Mouse (Mus musculus) embryo, embryonic 11.5 days (tissue): ENCODE measurements around the gene Pcbp3.

Experiments used
- DNase-seq: peaks from one replicate; pipeline ENCODE4 v3.0.0-alpha.2; 2012; ENCODE audit warnings: low read depth, low spot score

Gene Pcbp3

DNA sequence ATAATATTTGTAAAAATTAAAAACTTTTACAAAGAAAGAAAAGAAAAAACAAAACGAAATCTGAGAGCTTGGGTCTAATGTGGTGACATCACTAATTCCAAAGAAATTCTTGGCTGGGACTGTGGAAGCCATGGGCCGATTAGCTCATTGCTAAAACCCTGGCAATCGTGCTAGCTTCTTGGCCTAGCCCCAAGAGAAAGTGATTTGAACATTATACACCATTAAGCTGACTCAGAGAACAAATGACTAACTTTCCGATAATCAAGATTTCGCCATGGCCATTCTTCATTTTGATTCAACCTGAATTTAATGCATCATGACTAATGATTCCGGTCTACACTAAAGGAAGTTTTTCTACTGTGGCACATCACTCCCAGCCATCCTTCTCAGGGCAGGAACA, 30.6 kb downstream of the Pcbp3 start:
- no peak for DNase-seq

DNA sequence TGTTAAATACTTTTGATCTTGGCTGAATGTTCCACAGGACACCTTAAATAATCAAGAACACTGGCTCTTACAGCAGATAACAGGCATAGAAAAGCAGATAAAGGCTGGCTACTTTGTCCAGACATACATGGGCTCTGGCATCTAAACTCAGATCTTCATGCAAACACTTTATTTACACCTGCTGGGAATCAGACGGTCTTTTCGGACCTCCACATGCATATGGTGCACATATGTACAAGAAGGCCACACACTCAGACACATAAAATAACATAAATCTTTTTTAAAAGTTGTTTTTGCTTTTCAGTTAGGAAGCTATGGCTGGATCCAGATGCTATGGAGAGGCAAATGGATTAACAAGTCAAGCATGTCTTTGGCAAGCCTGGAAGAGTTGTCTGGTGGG, 37.2 kb downstream of the Pcbp3 start:
- DNase-seq: no peak

DNA sequence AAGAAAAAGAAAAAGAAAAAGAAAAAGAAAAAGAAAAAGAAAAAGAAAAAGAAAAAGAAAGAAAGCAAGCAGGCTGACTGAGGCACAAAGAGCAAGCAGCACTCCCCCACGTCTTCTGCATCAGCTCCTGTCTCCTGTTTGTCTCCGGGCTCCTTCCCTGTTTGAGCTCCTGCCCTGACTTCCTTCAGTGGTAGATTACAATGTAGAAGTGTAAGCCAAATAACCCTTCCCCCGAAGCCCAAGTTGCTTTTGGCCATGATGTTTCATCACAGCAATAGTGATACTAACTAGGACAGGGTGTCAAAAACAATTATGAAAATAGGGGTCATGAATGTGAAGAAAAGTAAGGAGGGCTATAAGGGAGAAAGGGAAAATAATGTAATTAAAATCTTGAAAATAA, 43.6 kb downstream of the Pcbp3 start:
- DNase-seq: no peak

DNA sequence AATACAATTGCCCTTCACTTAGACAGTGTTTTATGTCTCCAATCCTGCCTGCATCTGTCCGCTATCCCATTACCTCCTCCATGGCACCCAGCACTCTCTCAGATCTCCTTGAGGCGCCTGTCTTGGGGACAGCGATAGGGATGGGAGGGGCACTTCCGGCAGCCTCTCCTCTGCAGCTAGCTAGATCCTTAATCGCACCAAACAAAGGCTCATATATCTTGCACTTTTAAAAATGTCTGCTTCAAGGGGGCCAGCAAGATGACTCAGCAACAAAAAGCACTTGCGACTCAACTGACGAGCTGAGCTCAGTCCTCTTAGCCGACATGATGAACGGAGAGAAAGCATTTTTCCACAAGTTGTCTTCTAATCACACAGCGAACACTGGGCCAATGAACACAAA, 55.3 kb downstream of the Pcbp3 start:
- no peak for DNase-seq

DNA sequence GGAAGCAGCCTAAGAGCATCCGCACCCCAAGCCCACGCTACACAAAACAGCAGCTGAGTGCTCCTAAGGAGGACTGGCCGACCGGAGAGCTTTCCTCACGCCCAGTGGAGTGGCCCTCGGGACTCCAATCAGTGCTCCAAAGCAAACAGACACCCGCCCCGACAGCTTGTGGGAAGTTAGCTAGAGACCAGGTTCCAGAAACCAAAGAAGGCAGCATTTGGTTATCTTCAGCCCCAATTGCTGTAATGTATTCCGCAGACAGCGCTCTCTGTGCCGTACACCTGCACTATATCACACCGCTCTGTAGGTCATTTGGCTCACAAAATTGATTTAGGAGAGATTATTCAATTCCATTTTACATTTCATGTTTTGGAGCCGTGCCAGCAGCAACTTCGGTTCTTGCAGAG, 55.7 kb downstream of the Pcbp3 start:
- no peak for DNase-seq

DNA sequence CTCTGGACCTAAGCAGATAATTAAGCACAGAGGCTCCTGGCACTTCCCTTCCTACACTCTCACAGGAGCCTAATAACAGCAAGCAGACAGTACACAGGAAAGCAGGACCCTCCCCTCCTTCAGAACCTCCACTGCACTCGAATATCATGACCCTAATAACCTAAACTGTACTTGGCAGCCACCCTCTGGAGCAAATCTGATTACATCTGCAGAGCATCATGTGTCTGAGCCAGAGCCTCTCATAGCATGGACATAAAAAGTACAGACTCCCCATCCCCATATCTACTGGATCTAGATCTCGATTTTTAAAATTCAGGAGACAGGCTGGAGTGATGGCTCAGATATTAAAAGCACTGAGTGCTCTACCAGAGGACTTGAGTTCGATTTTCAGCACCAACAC, 58.0 kb downstream of the Pcbp3 start:
- no peak for DNase-seq

DNA sequence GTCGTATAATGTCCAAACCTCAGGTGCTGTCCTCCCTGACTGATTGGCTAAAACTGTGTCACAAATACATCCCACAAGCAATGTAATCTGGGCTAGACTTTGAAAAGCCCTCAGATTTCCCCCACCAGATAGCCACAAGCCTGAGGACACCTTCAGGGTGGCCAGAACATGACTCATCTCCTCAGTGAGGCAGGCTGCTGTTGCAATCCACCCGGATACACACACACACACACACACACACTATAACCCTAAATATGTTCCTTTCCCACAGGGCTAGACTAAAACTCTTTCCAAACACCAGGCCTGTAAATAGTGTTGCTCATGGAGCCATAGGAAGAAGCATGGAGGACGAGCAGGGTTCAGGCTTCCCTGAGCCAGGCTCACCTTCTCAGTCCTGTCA, 58.6 kb downstream of the Pcbp3 start:
- no peak for DNase-seq

DNA sequence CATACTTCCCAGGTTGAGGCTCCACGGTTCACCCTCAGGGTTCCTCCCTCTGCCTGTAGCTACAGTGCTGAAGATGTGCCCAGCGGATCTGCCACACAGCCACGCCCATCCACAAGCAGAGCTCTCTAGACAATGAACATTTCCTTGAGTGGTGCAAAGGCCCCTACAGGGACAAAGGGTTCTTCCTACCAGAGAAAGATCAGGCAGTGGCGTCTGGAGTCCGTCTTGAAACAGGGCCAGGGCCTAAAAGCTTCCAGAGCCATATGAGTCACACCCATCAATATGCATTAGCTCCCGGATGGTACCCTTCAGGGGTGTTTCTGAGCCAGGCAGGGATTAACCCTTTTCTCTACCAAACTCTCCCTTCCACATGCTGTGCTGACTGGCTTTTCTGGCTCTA, 59.1 kb downstream of the Pcbp3 start:
- no peak for DNase-seq

DNA sequence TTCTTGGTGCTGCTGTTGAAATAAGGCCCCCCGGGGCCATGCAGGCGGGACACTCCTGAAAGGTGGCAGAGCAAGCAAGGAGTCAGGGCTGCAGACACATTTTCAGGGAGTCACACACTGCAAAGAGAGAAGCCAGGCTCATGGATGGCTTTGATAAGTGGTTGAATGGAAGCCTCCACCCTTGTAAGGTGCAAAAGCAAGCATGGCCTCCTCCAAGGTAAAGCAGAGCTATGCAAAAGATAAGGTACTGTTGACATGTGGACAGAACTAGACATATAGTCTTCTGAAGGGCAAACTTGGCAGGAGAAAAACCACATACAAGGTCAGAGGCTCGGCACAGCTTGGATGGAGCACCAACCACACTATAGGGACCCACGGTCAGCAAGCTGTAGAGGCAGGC, 63.3 kb downstream of the Pcbp3 start:
- no peak for DNase-seq

DNA sequence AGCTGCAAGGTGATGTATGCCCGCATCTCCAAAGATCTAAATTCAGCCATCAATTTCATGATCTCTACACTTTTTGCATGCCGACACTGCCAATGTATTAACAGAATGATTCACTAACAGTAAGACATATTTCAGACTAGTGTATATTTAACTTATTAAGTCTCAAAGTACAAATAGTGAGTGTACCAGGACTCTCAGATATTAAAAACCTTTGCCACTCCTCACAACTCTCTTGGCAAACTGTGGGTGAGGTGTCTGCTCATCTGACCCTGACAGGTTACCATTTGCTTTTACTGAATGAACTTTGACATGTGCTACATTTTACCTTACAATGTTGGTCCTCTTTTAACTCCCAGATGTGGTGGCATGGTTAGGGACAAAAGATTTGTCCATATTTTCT, 70.2 kb downstream of the Pcbp3 start:
- no peak for DNase-seq

DNA sequence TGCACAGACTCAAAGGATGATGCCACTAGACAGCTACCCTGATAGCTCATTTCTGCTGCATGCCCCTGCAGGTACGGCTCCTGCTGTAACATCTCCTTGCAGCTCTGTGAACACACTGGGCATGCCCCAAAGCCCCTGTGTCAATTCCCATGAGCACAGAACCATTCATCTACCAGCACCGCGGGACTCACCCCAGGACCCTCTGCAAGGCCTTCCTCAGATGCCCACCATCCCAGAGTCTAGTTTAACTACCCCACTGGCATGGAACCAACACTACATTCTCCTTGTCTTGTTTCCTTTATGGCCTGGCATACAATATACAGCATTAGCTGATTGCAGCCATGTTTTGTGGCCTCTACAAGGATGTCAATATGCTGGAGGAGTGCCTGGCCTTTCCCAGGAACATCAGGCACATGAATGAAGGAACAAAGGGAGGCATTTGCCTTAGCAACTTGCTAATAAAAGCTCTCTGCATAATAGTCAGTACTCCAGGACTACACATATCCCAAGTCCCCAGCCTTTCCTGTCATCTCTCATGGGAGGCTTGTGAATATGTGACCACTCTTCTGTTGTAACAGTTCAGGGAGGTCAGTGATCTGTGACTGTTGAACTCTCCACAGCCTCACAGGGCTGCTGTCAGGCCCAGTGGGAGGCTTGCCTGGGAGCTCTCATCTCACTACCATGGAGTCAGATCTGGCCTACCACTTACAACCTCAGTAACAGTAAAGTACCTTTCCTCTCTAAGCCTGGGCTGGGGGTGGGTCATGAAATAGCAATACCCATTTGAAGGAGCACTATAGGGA, 78.0 kb downstream of the Pcbp3 start:
- no peak for DNase-seq

DNA sequence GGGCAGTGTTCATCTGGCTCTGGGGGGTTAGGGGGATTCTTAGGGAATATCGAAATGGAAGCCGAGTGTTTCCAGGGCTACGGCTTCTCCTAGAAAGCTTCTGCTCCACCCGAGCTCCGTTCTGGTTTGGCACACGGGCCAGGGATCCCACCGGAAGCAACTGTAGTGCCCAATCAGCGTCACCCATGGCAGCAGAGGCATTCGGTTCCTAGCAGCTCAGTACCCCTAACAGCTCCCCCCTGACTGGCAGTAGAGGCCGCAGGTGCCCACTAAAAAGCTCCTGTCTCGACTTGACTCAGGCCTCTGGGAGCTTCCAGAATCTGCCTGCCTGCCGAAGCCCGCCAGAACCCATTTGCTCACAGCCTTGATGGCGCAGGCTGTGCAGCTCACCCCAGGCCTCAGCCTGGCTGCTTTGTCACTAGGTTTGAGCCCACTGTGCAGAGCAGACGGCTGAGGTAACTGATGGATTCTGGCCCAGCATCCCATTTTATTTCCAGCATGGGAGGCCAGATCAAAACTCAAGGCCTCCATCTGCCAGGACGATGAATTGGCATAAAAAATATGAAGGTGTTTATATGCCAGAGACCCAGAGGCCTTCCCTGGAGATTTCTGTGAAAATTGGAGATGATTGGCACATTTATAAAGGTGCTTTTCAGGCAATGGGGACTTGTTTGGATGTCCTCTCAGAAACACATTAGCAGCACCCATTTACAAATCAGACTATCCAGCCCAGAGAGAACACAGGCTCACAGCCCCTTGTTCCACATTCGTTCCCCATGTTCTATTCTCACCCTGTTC, 78.8 kb downstream of the Pcbp3 start:
- DNase-seq: no peak

DNA sequence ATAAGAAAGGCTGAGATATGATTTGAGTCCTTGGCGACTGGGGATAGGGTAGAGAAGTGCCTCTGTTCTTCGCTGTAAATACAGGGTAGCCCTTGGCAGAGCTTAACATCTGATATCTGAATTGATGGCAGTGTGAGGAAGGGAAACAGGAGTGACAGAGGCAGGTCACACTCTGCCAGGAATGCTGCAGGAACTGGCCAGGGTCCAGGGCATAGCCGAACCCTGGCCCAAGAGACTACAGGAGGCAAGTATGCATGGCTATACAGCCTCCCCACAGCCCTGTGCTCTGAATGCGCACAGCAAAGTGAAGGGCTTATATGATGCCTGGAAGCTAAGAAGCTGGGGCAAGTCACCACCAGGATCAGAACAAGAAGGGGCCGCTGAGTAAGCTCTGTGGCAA, 79.8 kb downstream of the Pcbp3 start:
- no peak for DNase-seq

DNA sequence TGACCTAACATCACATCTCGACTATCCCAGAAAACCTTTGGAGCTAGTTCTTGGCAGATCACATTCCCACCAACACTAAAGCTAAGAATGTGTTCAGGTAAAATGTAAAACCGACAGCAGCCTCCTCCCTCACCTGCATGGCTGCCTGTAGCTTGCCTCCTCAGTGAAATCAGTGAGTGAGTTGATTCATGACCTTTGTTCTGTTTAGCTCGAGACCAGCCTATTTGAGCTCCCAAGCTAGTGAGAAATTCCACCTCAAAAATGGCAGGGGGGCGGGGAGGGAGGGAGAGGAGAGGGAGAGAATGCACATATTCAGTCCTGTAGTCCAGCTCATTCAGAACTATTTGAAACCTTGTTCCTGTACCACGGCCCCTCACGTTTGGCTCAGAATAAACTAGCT, 86.4 kb downstream of the Pcbp3 start:
- DNase-seq: no peak

DNA sequence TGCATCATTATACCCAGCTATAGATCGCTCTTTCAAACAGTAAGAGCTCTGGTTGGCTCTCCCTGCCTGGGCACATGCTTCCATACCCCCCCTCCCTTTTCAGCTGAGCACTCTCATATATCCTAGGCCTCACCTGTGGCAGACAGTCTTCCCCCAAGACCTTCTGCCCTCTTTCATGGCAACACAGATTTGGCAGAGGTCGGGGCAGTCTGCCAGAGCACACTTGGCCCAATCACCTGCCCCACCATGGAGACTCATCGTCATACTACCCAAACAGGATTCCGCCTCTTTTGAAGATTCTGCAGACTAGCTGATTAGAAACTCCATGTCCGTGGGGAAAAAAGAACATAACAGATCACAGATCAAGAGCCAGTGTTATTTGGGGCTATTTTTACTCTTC, 86.8 kb downstream of the Pcbp3 start:
- no peak for DNase-seq

DNA sequence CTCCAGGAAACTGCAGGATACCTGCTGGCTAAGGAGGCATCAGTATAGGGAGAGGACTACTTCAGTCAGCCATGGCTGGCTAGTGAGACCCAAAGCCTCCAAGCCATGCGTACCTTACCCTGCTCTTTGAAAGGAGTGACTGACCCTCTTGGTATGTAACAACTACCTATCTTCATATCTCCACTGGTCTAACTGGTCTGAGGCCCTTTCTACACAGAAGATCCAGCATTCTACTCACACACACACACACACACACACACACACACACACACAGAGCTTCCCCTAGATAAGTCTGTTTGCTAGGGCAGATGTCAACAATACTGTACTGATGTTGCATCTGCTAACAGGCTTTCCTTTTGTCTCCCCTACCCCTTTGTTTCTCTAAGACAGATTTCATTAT, 87.3 kb downstream of the Pcbp3 start:
- DNase-seq: no peak

DNA sequence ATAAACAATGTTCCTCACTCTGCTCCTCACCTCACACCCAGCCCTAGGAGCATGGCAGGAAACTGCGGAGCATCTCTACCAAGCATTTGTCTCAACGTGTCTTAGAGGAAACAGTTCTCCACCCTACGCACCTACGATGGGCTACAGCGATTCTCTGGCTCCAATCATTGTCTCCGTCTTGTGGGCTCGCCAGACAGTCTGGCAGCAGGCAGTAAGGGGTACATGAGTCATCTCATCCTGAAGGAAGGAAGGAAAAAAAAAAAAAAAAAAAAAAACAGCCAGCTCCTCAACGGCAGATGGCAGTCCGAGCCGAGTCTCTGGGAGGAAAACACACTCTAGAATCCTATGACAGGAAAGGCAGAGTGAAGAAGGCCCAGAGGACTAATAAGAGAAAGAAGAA, 87.7 kb downstream of the Pcbp3 start:
- DNase-seq: no peak

DNA sequence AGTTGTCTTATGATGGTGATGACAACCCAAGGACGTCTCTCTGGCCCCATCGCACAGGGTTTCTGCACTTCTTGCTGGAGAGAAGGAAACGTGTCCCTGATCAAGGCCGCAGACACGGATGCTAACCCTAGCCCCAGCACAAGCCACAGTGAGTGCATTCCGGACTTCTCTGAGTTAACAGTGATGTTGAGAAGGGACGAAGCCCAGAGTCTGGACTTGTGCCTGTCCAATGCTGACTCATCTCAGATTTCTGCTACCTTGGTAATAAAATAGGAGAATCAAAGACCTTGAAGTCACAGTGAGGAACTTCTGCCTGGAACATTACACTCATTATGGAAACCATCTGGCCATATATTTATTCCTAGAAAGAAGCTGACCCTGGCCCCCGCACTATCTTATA, 89.0 kb downstream of the Pcbp3 start:
- no peak for DNase-seq

DNA sequence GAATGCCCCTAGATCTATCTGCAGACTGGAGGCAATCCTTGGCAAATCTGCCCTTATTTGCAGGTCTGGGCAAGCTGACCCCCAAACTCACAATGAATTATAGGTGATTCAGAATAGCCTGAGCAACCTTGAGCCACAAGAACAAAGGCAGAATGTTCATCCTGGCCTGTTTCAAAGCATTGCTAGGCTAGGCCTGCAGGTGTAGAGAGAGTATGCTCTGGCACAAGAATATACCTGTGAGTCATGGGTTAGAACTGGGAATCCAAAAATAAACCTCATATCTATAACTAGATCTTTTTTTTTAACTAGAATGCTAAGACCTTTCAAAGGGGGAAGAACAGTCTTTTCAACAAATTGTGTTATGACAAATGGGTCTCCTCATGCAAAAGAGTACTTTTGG, 95.8 kb downstream of the Pcbp3 start:
- no peak for DNase-seq

DNA sequence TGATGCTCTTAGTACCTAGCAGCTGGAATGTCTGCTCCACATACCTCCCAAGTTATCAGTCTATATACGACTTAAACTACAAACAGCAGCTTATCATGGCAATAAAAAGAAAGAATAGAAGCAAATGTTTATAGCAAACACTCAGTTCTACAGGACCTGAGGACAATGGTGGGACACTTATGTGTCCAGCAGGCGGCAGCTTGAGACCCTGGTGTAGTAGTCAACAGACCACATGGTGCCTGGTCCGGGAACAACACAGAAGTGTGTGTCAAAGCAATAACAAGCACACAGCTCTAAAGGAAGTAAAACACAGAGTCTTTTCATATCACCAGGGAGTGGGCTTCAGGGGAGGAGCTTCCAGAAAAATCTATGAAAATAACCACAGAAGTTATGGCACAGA, 100.7 kb downstream of the Pcbp3 start:
- no peak for DNase-seq

DNA sequence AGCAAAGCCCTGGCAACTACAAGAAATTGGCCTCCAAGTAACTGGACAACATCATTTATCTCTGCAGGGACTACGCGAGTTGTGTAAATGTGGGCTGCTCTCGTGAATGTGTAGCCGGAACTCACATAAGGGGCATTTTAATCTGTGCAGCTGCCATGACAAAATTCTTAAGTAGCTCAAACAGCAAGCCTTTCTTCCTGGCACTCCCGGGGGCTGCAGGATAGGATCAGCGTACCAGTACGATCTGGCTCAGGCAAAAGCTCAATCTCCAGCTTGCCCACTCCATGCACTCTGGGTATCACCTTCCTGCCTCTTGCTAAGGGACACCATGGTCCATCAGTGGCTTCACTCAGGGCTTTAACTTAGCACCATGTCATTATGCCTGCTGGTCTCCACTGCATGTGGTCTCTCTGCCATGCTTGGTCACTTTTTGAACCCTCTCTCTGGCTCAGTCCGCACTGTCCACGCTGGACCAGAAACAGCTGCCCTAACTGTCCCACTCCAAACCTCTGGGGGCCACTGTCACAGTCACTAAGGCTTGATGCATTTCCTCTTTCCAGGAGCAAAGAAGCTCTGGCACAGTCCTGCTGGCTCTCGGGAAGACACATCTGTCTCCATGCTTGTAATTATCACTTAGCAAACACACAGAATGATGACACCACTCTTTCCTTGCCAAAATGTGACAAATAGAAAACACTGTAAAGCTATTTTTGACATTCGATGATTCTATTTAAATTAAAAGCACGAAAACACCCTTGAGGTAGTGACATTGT, 102.1 kb downstream of the Pcbp3 start:
- no peak for DNase-seq

DNA sequence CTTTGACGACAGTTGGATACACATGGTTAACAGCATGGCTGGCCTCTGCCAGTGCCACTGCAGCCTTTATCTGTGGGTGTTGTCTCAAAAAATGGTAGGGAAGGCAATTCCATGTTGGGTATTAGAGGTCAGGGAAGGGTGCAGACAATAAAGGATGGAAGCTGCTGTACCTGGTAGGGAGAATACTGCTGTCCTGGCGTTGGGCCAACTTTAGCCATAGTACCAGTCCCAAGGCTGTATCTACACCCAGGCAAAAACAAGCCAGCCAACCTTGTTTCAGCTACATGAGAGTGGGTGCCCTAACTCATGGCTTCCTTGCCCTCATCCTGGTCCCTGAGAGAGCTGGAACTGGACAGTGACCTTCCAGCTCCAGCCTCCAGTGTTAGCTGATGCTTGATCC, 103.8 kb downstream of the Pcbp3 start:
- no peak for DNase-seq

DNA sequence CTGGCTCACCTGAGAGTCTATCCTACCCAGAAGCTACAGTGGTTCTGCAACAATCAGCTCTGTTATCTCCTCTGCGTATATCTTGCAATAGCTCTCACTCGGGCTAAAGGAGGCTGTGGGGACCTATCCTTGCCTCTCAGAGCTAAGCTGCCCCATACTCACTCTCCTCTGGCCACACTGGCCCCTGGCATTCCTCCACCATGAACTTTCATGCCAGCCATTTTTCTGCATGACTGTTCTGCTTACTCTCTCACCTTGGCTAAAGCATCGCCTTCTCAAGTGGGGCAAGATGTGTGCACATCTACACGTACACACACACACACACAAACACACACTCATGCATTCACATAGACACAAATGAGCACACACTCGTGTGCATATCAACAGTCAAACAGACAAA, 115.2 kb downstream of the Pcbp3 start:
- no peak for DNase-seq
